23 mouse cellular contexts compared by ENCODE assay signal in genomic region chr6:141525787-141526186, GRCm38 (mm10). TPM values are rescaled to one million over a fixed set of nuclear protein-coding genes. Genes with fewer than 3 reads are reported as not detected.
DNase-seq lines count a peak whose midpoint lies in the region; ATAC-seq lines count a peak whose summit lies in the region.
"Had no signal": no experiment of that assay in that cellular context is flagged by ENCODE, and none has a peak within 500 bp of the region (broad histone marks: within the 10 kb centered on the region; RNA-seq: fewer than 3 reads in every experiment).

No protein-coding gene starts in this region.

- no peaks in the 10 kb centered on the region for H3K27me3 ChIP-seq in forebrain, embryonic 13.5 days
- no peaks in the 10 kb centered on the region for H3K27me3 ChIP-seq in forebrain, embryonic 10.5 days (ENCODE audit: poor library complexity, severe bottlenecking)
- H3K27me3 ChIP-seq in forebrain, embryonic 15.5 days: no peaks in the 10 kb centered on the region
- no peaks in the 10 kb centered on the region for H3K27me3 ChIP-seq in intestine, embryonic 16.5 days (replicated peaks; ENCODE audit: control insufficient read depth, insufficient read depth, low read length)
- H3K27me3 ChIP-seq: hindbrain, embryonic 12.5 days; Patski had no signal

- H3K9me3 ChIP-seq in forebrain, embryonic 13.5 days (replicated peaks): no peaks in the 10 kb centered on the region
- no peaks in the 10 kb centered on the region for H3K9me3 ChIP-seq in forebrain, embryonic 10.5 days
- no peaks in the 10 kb centered on the region for H3K9me3 ChIP-seq in forebrain, embryonic 15.5 days
- H3K9me3 ChIP-seq in intestine, embryonic 16.5 days (ENCODE audit: control insufficient read depth, low read length): no peaks in the 10 kb centered on the region
- H3K9me3 ChIP-seq: embryonic facial prominence, embryonic 10.5 days; hindbrain, embryonic 12.5 days had no signal

- H3K36me3 ChIP-seq in forebrain, embryonic 13.5 days (ENCODE audit: poor library complexity, severe bottlenecking): no peaks in the 10 kb centered on the region
- no peaks in the 10 kb centered on the region for H3K36me3 ChIP-seq in forebrain, embryonic 10.5 days (replicated peaks)
- no peaks in the 10 kb centered on the region for H3K36me3 ChIP-seq in forebrain, embryonic 15.5 days
- no peaks in the 10 kb centered on the region for H3K36me3 ChIP-seq in intestine, embryonic 16.5 days (ENCODE audit: control insufficient read depth, insufficient read depth, low read length)
- H3K36me3 ChIP-seq: embryonic facial prominence, embryonic 10.5 days; hindbrain, embryonic 12.5 days had no signal

- H3K27ac ChIP-seq in forebrain, embryonic 13.5 days: no peak overlapping the region
- no peak overlapping the region for H3K27ac ChIP-seq in forebrain, embryonic 10.5 days
- no peak overlapping the region for H3K27ac ChIP-seq in forebrain, embryonic 15.5 days (replicated peaks)
- no peak overlapping the region for H3K27ac ChIP-seq in intestine, embryonic 16.5 days (ENCODE audit: low read length)
- H3K27ac ChIP-seq: embryonic facial prominence, embryonic 10.5 days; hindbrain, embryonic 12.5 days had no signal

- no peak for DNase-seq in forebrain, embryonic 10.5 days (ENCODE audit: extremely low spot score, low spot score)
- DNase-seq in layer of hippocampus, adult 9-11 months: peak; percentile 8
- DNase-seq in layer of hippocampus, postnatal 14 days (ENCODE audit: low spot score in 2 of 2): no peak
- DNase-seq in brain, adult 2 months (ENCODE audit: low read depth, low spot score): peak; percentile 13
- DNase-seq in right cerebral cortex, postnatal 25 days: no peak
- DNase-seq: adrenal gland, postnatal 14 days; cerebellum, adult 2 months; cerebellum, postnatal 10 days; gastrocnemius, postnatal 36 days; heart, postnatal 10 days; heart, postnatal 4 days had no signal

- no peak overlapping the region for H3K4me3 ChIP-seq in forebrain, embryonic 13.5 days
- H3K4me3 ChIP-seq in forebrain, embryonic 10.5 days: no peak overlapping the region
- H3K4me3 ChIP-seq in forebrain, embryonic 15.5 days: no peak overlapping the region
- no peak overlapping the region for H3K4me3 ChIP-seq in intestine, embryonic 16.5 days (ENCODE audit: low read length)
- H3K4me3 ChIP-seq: embryonic facial prominence, embryonic 10.5 days; hindbrain, embryonic 12.5 days had no signal

- WGBS in forebrain, embryonic 13.5 days: 50% methylated on average over 1 of the region's 1 CpGs
- 95% methylated on average over 1 of the region's 1 CpGs for WGBS in forebrain, embryonic 10.5 days
- 26% methylated on average over 1 of the region's 1 CpGs for WGBS in forebrain, embryonic 15.5 days
- 93% methylated on average over 1 of the region's 1 CpGs for WGBS in intestine, embryonic 16.5 days

- no peak overlapping the region for H3K4me2 ChIP-seq in forebrain, embryonic 13.5 days
- no peak overlapping the region for H3K4me2 ChIP-seq in forebrain, embryonic 15.5 days (replicated peaks)
- no peak overlapping the region for H3K4me2 ChIP-seq in intestine, embryonic 16.5 days (ENCODE audit: low read depth, low read length)
- H3K4me2 ChIP-seq: hindbrain, embryonic 12.5 days had no signal

- 0 out of 2 replicates have a peak, but pooled peaks cover 9% of the 10 kb centered on the region for H3K4me1 ChIP-seq in forebrain, embryonic 13.5 days
- peaks cover 7% of the 10 kb centered on the region for H3K4me1 ChIP-seq in forebrain, embryonic 10.5 days
- peaks cover 5% of the 10 kb centered on the region; the same call in 1 of the 2 replicates for H3K4me1 ChIP-seq in forebrain, embryonic 15.5 days
- no peaks in the 10 kb centered on the region for H3K4me1 ChIP-seq in intestine, embryonic 16.5 days (ENCODE audit: control insufficient read depth, insufficient read depth, low read length)
- H3K4me1 ChIP-seq: hindbrain, embryonic 12.5 days had no signal

- ATAC-seq in forebrain, embryonic 13.5 days: peak; percentile 68
- peak; percentile 61 for ATAC-seq in forebrain, embryonic 15.5 days (replicated peaks)
- ATAC-seq in intestine, embryonic 16.5 days: no peak
- ATAC-seq: activated CD4-positive, CD25-positive, alpha-beta regulatory T cell, adult 4 months; hindbrain, embryonic 16.5 days; inflammation-experienced regulatory T-cells, adult 6 months; Patski had no signal

- H3K9ac ChIP-seq in forebrain, embryonic 13.5 days: no peak overlapping the region
- H3K9ac ChIP-seq in forebrain, embryonic 15.5 days (replicated peaks): no peak overlapping the region
- no peak overlapping the region for H3K9ac ChIP-seq in intestine, embryonic 16.5 days (ENCODE audit: low read depth, low read length)
- H3K9ac ChIP-seq: hindbrain, embryonic 12.5 days had no signal

RNA-seq across cellular contexts. Expression of gene Slco1c1, which starts 1.6 kb away (rescaled TPM):
- 4.7 and 5.1 TPM in 2 replicates for polyA plus RNA-seq in forebrain, embryonic 13.5 days (2015; fragmentation: Nextera tagmentation; extraction: Ambion mirVana)
- 0.18 and 0.20 TPM in 2 replicates for polyA plus RNA-seq in forebrain, embryonic 10.5 days (2016; fragmentation: Nextera tagmentation; extraction: Ambion mirVana)
- 10 to 100 TPM; 73.5 to 90.5 TPM for total RNA-seq in layer of hippocampus, postnatal 14 days (2021)
- 15.6 and 19.6 TPM in 2 replicates for polyA plus RNA-seq in forebrain, embryonic 15.5 days (2015; fragmentation: Nextera tagmentation; extraction: Ambion mirVana)
- 0.09 TPM in 1 of 2 replicates, not detected in the other for polyA plus RNA-seq in intestine, embryonic 16.5 days (2015; fragmentation: Nextera tagmentation; extraction: Ambion mirVana)
- total RNA-seq: gastrocnemius, adult 8-10 months; gastrocnemius, postnatal 36 days; MEL had no signal
- polyA plus RNA-seq: C2C12; embryonic facial prominence, embryonic 10.5 days; inflammation-experienced regulatory T-cells, adult 6 months; Patski had no signal

Comparison
In these comparisons a context has a peak if more than half of its experiments do, and no peak if none do; other contexts are left out.
1. DNase-seq: peak in layer of hippocampus, adult 9-11 months (single experiment) and brain, adult 2 months (single experiment); none in forebrain, embryonic 10.5 days (single experiment), layer of hippocampus, postnatal 14 days (0 of 2) and right cerebral cortex, postnatal 25 days (single experiment).